Comparison of ENCODE assay signal across 8 mouse cellular contexts in the genomic region with DNA sequence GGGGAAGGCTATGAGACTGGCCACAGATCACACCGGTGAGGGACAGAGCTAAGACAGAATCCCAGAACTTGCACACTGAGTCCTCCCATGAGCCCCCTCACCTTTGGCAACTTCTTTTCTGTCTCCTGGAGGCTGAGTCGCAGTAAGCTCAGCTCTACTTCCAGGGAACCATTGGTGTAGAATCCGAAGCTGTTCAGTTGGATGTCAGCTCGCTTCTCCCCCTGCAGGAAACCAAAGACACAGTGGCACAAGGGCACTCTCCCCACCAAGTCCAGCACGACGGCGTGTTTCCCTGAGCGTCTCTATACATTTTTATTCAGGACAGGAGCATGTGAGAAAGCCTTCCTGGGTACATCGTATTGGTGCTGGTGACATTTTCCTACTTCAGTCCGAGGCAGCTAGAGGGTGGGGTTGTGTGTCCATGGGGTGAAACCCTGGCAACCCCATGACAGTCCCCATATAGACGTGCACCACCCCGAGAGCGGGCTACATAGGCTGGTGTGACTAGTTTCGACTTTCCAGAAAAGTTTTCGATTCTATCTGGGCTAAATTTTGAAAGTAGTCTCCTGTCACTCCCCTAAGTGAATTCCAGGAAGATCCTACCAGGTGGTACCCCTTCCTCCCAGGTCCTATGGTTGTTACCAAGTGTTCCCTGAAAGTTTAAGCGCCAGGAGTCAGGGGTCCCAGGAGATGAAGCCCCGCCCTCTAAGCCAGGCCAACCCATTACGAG. TPM values are rescaled to one million over a fixed set of nuclear protein-coding genes. Genes with fewer than 3 reads are reported as not detected.
DNase-seq lines count a peak whose midpoint lies in the region; ATAC-seq and TF ChIP-seq lines count a peak whose summit lies in the region.

No protein-coding gene starts in this region.

- no peak for ATAC-seq in heart, embryonic 13.5 days (ENCODE audit: extremely low read depth, insufficient number of reproducible peaks, low FRiP score, low TSS enrichment)
- peak; percentile 62 for ATAC-seq in limb, embryonic 11.5 days (ENCODE audit: insufficient number of reproducible peaks, low FRiP score, low TSS enrichment, low read depth)
- ATAC-seq in neural tube, embryonic 14.5 days (ENCODE audit: low read depth) = 0 out of 2 replicates have a peak, but pooled peaks have one; percentile 1

- peak overlapping the region; percentile 94 for H3K4me2 ChIP-seq in heart, embryonic 13.5 days
- peak overlapping the region; percentile 92 for H3K4me2 ChIP-seq in CH12.LX (ENCODE audit: insufficient read depth, low read depth, poor library complexity, severe bottlenecking)
- peak overlapping the region; percentile 78 for H3K4me2 ChIP-seq in limb, embryonic 11.5 days (ENCODE audit: low read depth, severe bottlenecking)
- peak overlapping the region; percentile 46 for H3K4me2 ChIP-seq in neural tube, embryonic 14.5 days (ENCODE audit: low read depth, low read length)

- dilution Hi-C loops in CH12.LX (cut with MboI; ENCODE audit: extremely low pct_ligation_motif_present, extremely low pct_unique_long_range_greater_than_20kb, low sequenced_read_pairs) = no loop called here

- no peak for TF ChIP-seq EP300 in CH12.LX (IDR thresholded peaks at IDR 0.05; ENCODE audit: low read length)

- no peaks in the 10 kb centered on the region for H3K27me3 ChIP-seq in heart, embryonic 13.5 days (replicated peaks)
- H3K27me3 ChIP-seq in CH12.LX (replicated peaks) = no peaks in the 10 kb centered on the region
- H3K27me3 ChIP-seq in embryonic facial prominence, embryonic 10.5 days (replicated peaks; ENCODE audit: low read depth, poor library complexity, severe bottlenecking) = no peaks in the 10 kb centered on the region
- H3K27me3 ChIP-seq in limb, embryonic 11.5 days (ENCODE audit: control insufficient read depth, insufficient read depth, low read length) = no peaks in the 10 kb centered on the region
- H3K27me3 ChIP-seq in neural tube, embryonic 14.5 days (ENCODE audit: control insufficient read depth, insufficient read depth, low read length) = no peaks in the 10 kb centered on the region

- in situ Hi-C loops in CH12.LX (cut with MboI; ENCODE audit: low pct_ligation_motif_present, low pct_unique_long_range_greater_than_20kb, low sequenced_read_pairs) = loop anchor here (10.0 kb wide), 1 partner anchor 88 kb away; no protein-coding TSS in a partner anchor

- WGBS in heart, embryonic 13.5 days = 5% methylated on average over 18 of the region's 18 CpGs
- WGBS in embryonic facial prominence, embryonic 10.5 days = 4% methylated on average over 18 of the region's 18 CpGs
- 5% methylated on average over 18 of the region's 18 CpGs for WGBS in limb, embryonic 11.5 days
- WGBS in neural tube, embryonic 14.5 days = 4% methylated on average over 18 of the region's 18 CpGs

- DNase-seq in heart, adult 18-20 months = no peak
- peak; percentile 22 for DNase-seq in CH12.LX (ENCODE audit: extremely low read depth)
- DNase-seq in embryonic facial prominence, embryonic 10.5 days (ENCODE audit: low spot score) = peak; percentile 16
- DNase-seq in limb, embryonic 11.5 days (ENCODE audit: low spot score) = no peak
- DNase-seq in left cerebral cortex, adult 9 months (ENCODE audit: low spot score in 2 of 2) = no peak
- no peak for DNase-seq in frontal cortex, postnatal 25 days (ENCODE audit: low spot score in 2 of 2)

- peak in 1 of 2 experiments; percentile 26; a peak in 1 of 4 replicates for TF ChIP-seq CTCF in CH12.LX (conservative IDR thresholded peaks at IDR 0.05 in 1 of 2, IDR thresholded peaks at IDR 0.05 in 1 of 2; ENCODE audit: low read depth in 2 of 2, low read length in 2 of 2)

- peak overlapping the region; percentile 90 for H3K9ac ChIP-seq in heart, embryonic 13.5 days
- H3K9ac ChIP-seq in CH12.LX (ENCODE audit: insufficient read depth, low read depth) = peak overlapping the region; percentile 45
- peak overlapping the region; percentile 71 for H3K9ac ChIP-seq in limb, embryonic 11.5 days (ENCODE audit: low read length)
- peak overlapping the region; percentile 80 for H3K9ac ChIP-seq in neural tube, embryonic 14.5 days (replicated peaks; ENCODE audit: low read depth, low read length)

- peak; percentile 1 for TF ChIP-seq RAD21 in CH12.LX (IDR thresholded peaks at IDR 0.05; ENCODE audit: low read depth, low read length)

- peaks cover 32% of the 10 kb centered on the region for H3K4me1 ChIP-seq in heart, embryonic 13.5 days
- H3K4me1 ChIP-seq in CH12.LX (ENCODE audit: control insufficient read depth in 1 of 2, insufficient read depth in 2 of 2) = peaks cover 16 to 38% of the 10 kb centered on the region in 2 experiments
- peaks cover 34% of the 10 kb centered on the region for H3K4me1 ChIP-seq in embryonic facial prominence, embryonic 10.5 days
- H3K4me1 ChIP-seq in limb, embryonic 11.5 days (ENCODE audit: control insufficient read depth, insufficient read depth, low read length) = 0 out of 2 replicates have a peak, but pooled peaks cover 10% of the 10 kb centered on the region
- H3K4me1 ChIP-seq in neural tube, embryonic 14.5 days (ENCODE audit: control insufficient read depth, insufficient read depth, low read length) = peaks cover 15% of the 10 kb centered on the region; the same call in 1 of the 2 replicates

- H3K9me3 ChIP-seq in heart, embryonic 13.5 days = no peaks in the 10 kb centered on the region
- H3K9me3 ChIP-seq in CH12.LX (replicated peaks; ENCODE audit: low read length) = no peaks in the 10 kb centered on the region
- H3K9me3 ChIP-seq in embryonic facial prominence, embryonic 10.5 days = 0 out of 2 replicates have a peak, but pooled peaks cover 1% of the 10 kb centered on the region
- no peaks in the 10 kb centered on the region for H3K9me3 ChIP-seq in limb, embryonic 11.5 days (ENCODE audit: control insufficient read depth, low read length)
- no peaks in the 10 kb centered on the region for H3K9me3 ChIP-seq in neural tube, embryonic 14.5 days (ENCODE audit: control insufficient read depth, low read length)

- no peaks in the 10 kb centered on the region; the same call in 1 of the 2 replicates for H3K79me2 ChIP-seq in CH12.LX (replicated peaks; ENCODE audit: control insufficient read depth, extremely low read depth, insufficient read depth, poor library complexity, severe bottlenecking)

- TF ChIP-seq POLR2A in CH12.LX (IDR thresholded peaks at IDR 0.05; ENCODE audit: low read depth, low read length) = no peak

- peak overlapping the region; percentile 92 for H3K27ac ChIP-seq in heart, embryonic 13.5 days (replicated peaks)
- no peak overlapping the region for H3K27ac ChIP-seq in CH12.LX (ENCODE audit: insufficient read depth, low read depth)
- peak overlapping the region; percentile 97 for H3K27ac ChIP-seq in embryonic facial prominence, embryonic 10.5 days (replicated peaks)
- peak overlapping the region; percentile 75; the same call in 1 of the 2 replicates for H3K27ac ChIP-seq in limb, embryonic 11.5 days (replicated peaks; ENCODE audit: low read depth, low read length)
- peak overlapping the region; percentile 97 for H3K27ac ChIP-seq in neural tube, embryonic 14.5 days (ENCODE audit: low read depth, low read length)

- peak overlapping the region; percentile 69 for H3K4me3 ChIP-seq in heart, embryonic 13.5 days
- H3K4me3 ChIP-seq in CH12.LX (replicated peaks in 1 of 3; ENCODE audit: low read depth in 2 of 3, low read length in 2 of 3, poor library complexity in 1 of 3) = peak overlapping the region; percentile 78 to 96 (median 87)
- peak overlapping the region; percentile 82 for H3K4me3 ChIP-seq in embryonic facial prominence, embryonic 10.5 days
- H3K4me3 ChIP-seq in limb, embryonic 11.5 days (ENCODE audit: low read depth, low read length) = peak overlapping the region; percentile 54
- H3K4me3 ChIP-seq in neural tube, embryonic 14.5 days (ENCODE audit: low read depth, low read length) = peak overlapping the region; percentile 51

- H3K36me3 ChIP-seq in heart, embryonic 13.5 days = peaks cover 31% of the 10 kb centered on the region
- peaks cover 31 to 48% of the 10 kb centered on the region in 2 experiments for H3K36me3 ChIP-seq in CH12.LX (replicated peaks in 1 of 2; ENCODE audit: control insufficient read depth in 1 of 2, insufficient read depth in 1 of 2, low read length in 1 of 2)
- H3K36me3 ChIP-seq in embryonic facial prominence, embryonic 10.5 days (replicated peaks) = peaks cover 30% of the 10 kb centered on the region
- peaks cover 3% of the 10 kb centered on the region; the same call in 1 of the 2 replicates for H3K36me3 ChIP-seq in limb, embryonic 11.5 days (ENCODE audit: control insufficient read depth, insufficient read depth, low read length)
- peaks cover 2% of the 10 kb centered on the region; the same call in 1 of the 2 replicates for H3K36me3 ChIP-seq in neural tube, embryonic 14.5 days (ENCODE audit: control insufficient read depth, insufficient read depth, low read length)

RNA-seq across cellular contexts. Expression of gene Gpr108, which starts 1.4 kb away (rescaled TPM):
- polyA plus RNA-seq in heart, embryonic 13.5 days (2015; fragmentation: Nextera tagmentation; extraction: Ambion mirVana) = 25.5 and 26.4 TPM in 2 replicates
- 10 to 100 TPM; 24.4 to 30.0 TPM for total RNA-seq in heart, adult 18-20 months (2021)
- total RNA-seq in CH12.LX (2012; rRNA removed) = 23.6 and 32.0 TPM in 2 replicates
- 17.4 and 20.2 TPM in 2 replicates for total RNA-seq in CH12.LX (2014; rRNA removed)
- polyA plus RNA-seq in CH12.LX (2012; ENCODE audit: insufficient read length, low read depth) = 25.0 and 26.0 TPM in 2 replicates
- 24.9 and 25.7 TPM in 2 replicates for polyA plus RNA-seq in embryonic facial prominence, embryonic 10.5 days (2016; fragmentation: Nextera tagmentation; extraction: Ambion mirVana)
- polyA plus RNA-seq in limb, embryonic 11.5 days (2014; fragmentation: Nextera tagmentation; extraction: Ambion mirVana) = 28.2 and 30.8 TPM in 2 replicates
- polyA plus RNA-seq in neural tube, embryonic 14.5 days (2014; fragmentation: Nextera tagmentation; extraction: Ambion mirVana) = 23.1 and 24.9 TPM in 2 replicates

RNA-seq across cellular contexts. Expression of gene Trip10, which starts 2.4 kb away (rescaled TPM):
- 35.2 and 39.7 TPM in 2 replicates for polyA plus RNA-seq in heart, embryonic 13.5 days (2015; fragmentation: Nextera tagmentation; extraction: Ambion mirVana)
- 100 to 1,000 TPM; 106 to 109 TPM for total RNA-seq in heart, adult 18-20 months (2021)
- total RNA-seq in CH12.LX (2012; rRNA removed) (22.9 and 25.2 TPM in 2 replicates), CH12.LX (2014; rRNA removed) (21.5 and 22.1 TPM in 2 replicates)
- 40.0 and 44.6 TPM in 2 replicates for polyA plus RNA-seq in CH12.LX (2012; ENCODE audit: insufficient read length, low read depth)
- 37.4 and 42.2 TPM in 2 replicates for polyA plus RNA-seq in embryonic facial prominence, embryonic 10.5 days (2016; fragmentation: Nextera tagmentation; extraction: Ambion mirVana)
- polyA plus RNA-seq in limb, embryonic 11.5 days (2014; fragmentation: Nextera tagmentation; extraction: Ambion mirVana) = 27.8 and 28.4 TPM in 2 replicates
- 5.4 and 9.0 TPM in 2 replicates for polyA plus RNA-seq in neural tube, embryonic 14.5 days (2014; fragmentation: Nextera tagmentation; extraction: Ambion mirVana)

RNA-seq across cellular contexts. Expression of gene C3, which starts 18.9 kb away (rescaled TPM):
- 1.6 and 4.0 TPM in 2 replicates for polyA plus RNA-seq in heart, embryonic 13.5 days (2015; fragmentation: Nextera tagmentation; extraction: Ambion mirVana)
- 100 to 1,000 TPM in 1 of 2 experiments, 10 to 100 TPM in 1; 69.5 to 194 TPM for total RNA-seq in heart, adult 18-20 months (2021)
- total RNA-seq in CH12.LX (2012; rRNA removed) (2.5 and 5.4 TPM in 2 replicates), CH12.LX (2014; rRNA removed) (1.4 and 3.9 TPM in 2 replicates)
- 1.2 and 1.5 TPM in 2 replicates for polyA plus RNA-seq in CH12.LX (2012; ENCODE audit: insufficient read length, low read depth)
- 0.30 and 0.32 TPM in 2 replicates for polyA plus RNA-seq in embryonic facial prominence, embryonic 10.5 days (2016; fragmentation: Nextera tagmentation; extraction: Ambion mirVana)
- polyA plus RNA-seq in limb, embryonic 11.5 days (2014; fragmentation: Nextera tagmentation; extraction: Ambion mirVana) = 0.03 and 0.21 TPM in 2 replicates
- polyA plus RNA-seq in neural tube, embryonic 14.5 days (2014; fragmentation: Nextera tagmentation; extraction: Ambion mirVana) = 0.82 and 2.7 TPM in 2 replicates

RNA-seq across cellular contexts. Expression of gene Vav1, which starts 32.1 kb away (rescaled TPM):
- 1.8 and 2.4 TPM in 2 replicates for polyA plus RNA-seq in heart, embryonic 13.5 days (2015; fragmentation: Nextera tagmentation; extraction: Ambion mirVana)
- 1 to 10 TPM; 1.6 to 3.3 TPM for total RNA-seq in heart, adult 18-20 months (2021)
- total RNA-seq in CH12.LX (2012; rRNA removed) = 84.3 and 108 TPM in 2 replicates
- total RNA-seq in CH12.LX (2014; rRNA removed) = 60.3 and 66.7 TPM in 2 replicates
- polyA plus RNA-seq in CH12.LX (2012; ENCODE audit: insufficient read length, low read depth) = 90.9 and 99.8 TPM in 2 replicates
- polyA plus RNA-seq in embryonic facial prominence, embryonic 10.5 days (2016; fragmentation: Nextera tagmentation; extraction: Ambion mirVana) = 1.4 and 1.6 TPM in 2 replicates
- polyA plus RNA-seq in limb, embryonic 11.5 days (2014; fragmentation: Nextera tagmentation; extraction: Ambion mirVana) = 1.6 and 1.7 TPM in 2 replicates
- polyA plus RNA-seq in neural tube, embryonic 14.5 days (2014; fragmentation: Nextera tagmentation; extraction: Ambion mirVana) = 1.1 and 1.7 TPM in 2 replicates

RNA-seq across cellular contexts. Expression of gene Tnfsf14, which starts 52.9 kb away (rescaled TPM):
- 0.13 and 0.28 TPM in 2 replicates for polyA plus RNA-seq in heart, embryonic 13.5 days (2015; fragmentation: Nextera tagmentation; extraction: Ambion mirVana)
- total RNA-seq in heart, adult 18-20 months (2021) = under 1 TPM in 1 of 2 experiments, not detected in 1; 0.36 TPM
- total RNA-seq in CH12.LX (2012; rRNA removed) = 14.6 and 18.1 TPM in 2 replicates
- total RNA-seq in CH12.LX (2014; rRNA removed) = 13.6 and 15.4 TPM in 2 replicates
- polyA plus RNA-seq in CH12.LX (2012; ENCODE audit: insufficient read length, low read depth) = 10.6 and 12.7 TPM in 2 replicates
- polyA plus RNA-seq in embryonic facial prominence, embryonic 10.5 days (2016; fragmentation: Nextera tagmentation; extraction: Ambion mirVana) = 0.08 TPM in 1 of 2 replicates, not detected in the other
- 0.17 and 0.31 TPM in 2 replicates for polyA plus RNA-seq in limb, embryonic 11.5 days (2014; fragmentation: Nextera tagmentation; extraction: Ambion mirVana)
- not detected in 2 replicates for polyA plus RNA-seq in neural tube, embryonic 14.5 days (2014; fragmentation: Nextera tagmentation; extraction: Ambion mirVana)

Comparison
In these comparisons a context has a peak if more than half of its experiments do, and no peak if none do; other contexts are left out.
1. DNase-seq: peak in CH12.LX (single experiment) and embryonic facial prominence, embryonic 10.5 days (single experiment); none in heart, adult 18-20 months (0 of 2), limb, embryonic 11.5 days (single experiment), left cerebral cortex, adult 9 months (0 of 2) and frontal cortex, postnatal 25 days (0 of 2).
2. Peak in every context shown above with its lines, with median percentiles within 50 percentile points of each other: H3K4me2 ChIP-seq, H3K4me3 ChIP-seq and H3K9ac ChIP-seq.